Mouse (Mus musculus) intestine, embryonic 16.5 days (tissue): ENCODE data around the gene Wdr77. TPM values are rescaled to one million over a fixed set of nuclear protein-coding genes. Genes with fewer than 3 reads are reported as not detected.

Experiments used
- polyA plus RNA-seq: library from polyadenylated mRNA; unstranded; fragments of >200 nt; fragmentation: Nextera tagmentation; extraction: Ambion mirVana; gene quantifications from 2 replicates; pipeline ENCODE4 v1.2.1, GENCODE M21; 2015

The Wdr77 gene
- polyA plus RNA-seq, 1 experiment from 2014 or later: 118 TPM

Other genes starting within 250 kb of the Wdr77 start
- gene Rap1a, start 158.0 kb upstream of the Wdr77 start, polyA plus RNA-seq: 104 and 107 TPM in 2 replicates
- 0.36 and 0.72 TPM in 2 replicates for gene Adora3, start 88.5 kb upstream of the Wdr77 start, polyA plus RNA-seq
- gene Tmigd3, start 88.5 kb upstream of the Wdr77 start, polyA plus RNA-seq: 0.79 and 0.89 TPM in 2 replicates
- gene I830077J02Rik, start 26.7 kb upstream of the Wdr77 start, polyA plus RNA-seq: 1.1 and 1.7 TPM in 2 replicates
- 672 and 703 TPM in 2 replicates for gene Atp5f1, start 730 bp downstream of the Wdr77 start, polyA plus RNA-seq
- 0.62 and 0.80 TPM in 2 replicates for gene Ovgp1, start 14.3 kb downstream of the Wdr77 start, polyA plus RNA-seq
- gene Pifo, start 55.3 kb downstream of the Wdr77 start, polyA plus RNA-seq: not detected in 2 replicates
- gene Chil5, start 73.4 kb downstream of the Wdr77 start, polyA plus RNA-seq: 0.18 TPM in 1 of 2 replicates, not detected in the other
- gene Chia1, start 153.9 kb downstream of the Wdr77 start, polyA plus RNA-seq: not detected in 2 replicates
- gene Chil3, start 208.2 kb downstream of the Wdr77 start, polyA plus RNA-seq: 0.35 and 0.55 TPM in 2 replicates